Mouse (Mus musculus) urinary bladder, adult 18-20 months (tissue): Measurements from ENCODE around the gene Dsel.

Experiments
- DNase-seq, 2 experiments: peaks; one replicate each; pipeline ENCODE4 v3.0.0; 2022; ENCODE audit warnings: low spot score in 2 of 2, mixed read lengths in 2 of 2

Dsel gene

GRCm38 (mm10) chr1:111864779-111865165, at the start of gene Dsel:
Dsel (minus strand) TSS chr1:111864918.
- DNase-seq: peak; percentile 91 to 95

- DNase-seq: no peak
Measured at GRCm38 (mm10) chr1:111911424-111911823, 46.7 kb upstream of the Dsel start.

- DNase-seq: no peak
Measured at GRCm38 (mm10) chr1:111883336-111883735, 18.6 kb upstream of the Dsel start.

GRCm38 (mm10) chr1:111875784-111876183, 11.1 kb upstream of the Dsel start:
- no peak for DNase-seq

- DNase-seq: no peak
Measured at GRCm38 (mm10) chr1:111873196-111873595, 8.5 kb upstream of the Dsel start.

- DNase-seq: no peak
Measured at GRCm38 (mm10) chr1:111865467-111865866, 749 bp upstream of the Dsel start.

- peak; percentile 42 to 50 for DNase-seq
Measured at GRCm38 (mm10) chr1:111864063-111864778, 497 bp downstream of the Dsel start.

- no peak for DNase-seq
Measured at GRCm38 (mm10) chr1:111857852-111858251, 6.9 kb downstream of the Dsel start.

- no peak for DNase-seq
Measured at GRCm38 (mm10) chr1:111852439-111852838, 12.3 kb downstream of the Dsel start.

- no peak for DNase-seq
Measured at GRCm38 (mm10) chr1:111833583-111834225, 31.0 kb downstream of the Dsel start.
